Mouse (Mus musculus): ENCODE results near the gene Ccdc191.

DNA sequence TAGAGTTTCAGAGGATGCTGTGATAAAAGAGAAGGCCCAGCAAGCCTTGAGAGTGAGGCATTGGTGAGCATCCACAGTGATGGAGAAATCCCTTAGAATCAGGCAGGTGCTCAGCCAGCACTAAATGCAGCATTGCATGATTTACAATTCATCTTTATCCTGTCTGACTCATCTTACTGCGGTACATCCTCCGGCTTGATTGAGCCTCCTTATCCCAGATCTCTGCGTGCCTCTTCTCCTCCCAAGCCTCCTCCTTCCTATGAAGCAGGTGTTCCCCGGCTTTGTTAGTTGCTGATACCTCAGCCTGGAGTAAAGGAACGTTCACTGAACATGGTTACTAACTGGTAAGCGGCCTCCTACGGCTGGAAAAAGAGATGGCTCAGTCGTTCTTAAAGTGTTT is 4.9 kb downstream of the Ccdc191 start:
- TF ChIP-seq POLR2A (IDR thresholded peaks at IDR 0.05; ENCODE audit: borderline replicate concordance, extremely low read depth, insufficient read depth, insufficient read length, poor library complexity, severe bottlenecking) (no peak), CTCF (IDR thresholded peaks at IDR 0.05; ENCODE audit: borderline replicate concordance, extremely low read depth, insufficient read depth, insufficient read length) (no peak)
